Mouse (Mus musculus) liver, adult 2 months (tissue): ENCODE data around the gene Tnfaip8l3. TPM values are rescaled to one million over a fixed set of nuclear protein-coding genes. Genes with fewer than 3 reads are reported as not detected.

ENCODE experiments used
- DNase-seq: peaks from one replicate; pipeline ENCODE4 v3.0.0-alpha.2; 2011; ENCODE audit warnings: low read depth, low spot score; ENCODE audit errors: extremely low read depth
- H3K27ac ChIP-seq: fragments of 200-500 bp; replicated peaks from 2 replicates; pipeline ENCODE4 v1.5.1; 2012; ENCODE audit warnings: low read depth, mild to moderate bottlenecking, control low read depth, inconsistent platforms, low read length; ENCODE audit not compliant: insufficient read depth
- H3K27me3 ChIP-seq: fragments of 200-500 bp; 2 replicates; pipeline ENCODE4 v1.6.1; 2012; ENCODE audit warnings: mild to moderate bottlenecking, moderate library complexity, low read length, inconsistent platforms; ENCODE audit not compliant: control insufficient read depth, insufficient read depth
- H3K36me3 ChIP-seq: fragments of 200-500 bp; 2 replicates; pipeline ENCODE4 v1.6.1; 2012; ENCODE audit warnings: low read length, inconsistent platforms; ENCODE audit not compliant: control insufficient read depth, insufficient read depth
- H3K4me1 ChIP-seq: fragments of 200-500 bp; 2 replicates; pipeline ENCODE4 v1.6.1; 2011; ENCODE audit warnings: low read length; ENCODE audit not compliant: control insufficient read depth, insufficient read depth
- H3K4me3 ChIP-seq: fragments of 200-500 bp; 2 replicates; pipeline ENCODE4 v1.5.1; 2011; ENCODE audit warnings: low read depth, mild to moderate bottlenecking, control low read depth, low read length, moderate library complexity; ENCODE audit not compliant: insufficient read depth
- H3K79me2 ChIP-seq: fragments of 200-500 bp; 2 replicates; pipeline ENCODE4 v1.6.1; 2012; ENCODE audit warnings: inconsistent platforms, mild to moderate bottlenecking, low read length, moderate library complexity; ENCODE audit not compliant: control insufficient read depth, insufficient read depth
- H3K9ac ChIP-seq: fragments of 200-500 bp; 2 replicates; pipeline ENCODE4 v1.6.1; 2012; ENCODE audit warnings: low read depth, mild to moderate bottlenecking, control low read depth, inconsistent platforms, low read length
- CTCF ChIP-seq: fragments of 200-500 bp; IDR thresholded peaks from 2 replicates; pipeline ENCODE4 v1.5.1; 2011; ENCODE audit warnings: low read depth, low read length, control low read depth
- POLR2A ChIP-seq: fragments of 200-500 bp; IDR thresholded peaks from 2 replicates; pipeline ENCODE4 v1.6.1; 2011; ENCODE audit warnings: low read length, control low read depth; ENCODE audit not compliant: insufficient read depth; ENCODE audit errors: extremely low read depth
- WGBS: fragments of 180-500 bp; shearing (Covaris S2); methylation state at CpG from one replicate; pipeline ENCODE4 v1.1.7; 2018; 5-methylcytosine and 5-hydroxymethylcytosine counted together
- polyA plus RNA-seq: library from polyadenylated mRNA; depleted of rRNA; stranded (reverse); fragments of >200 nt; gene quantifications from 2 replicates; pipeline ENCODE4 v1.2.3, GENCODE M21; 2012; rRNA removed
- total RNA-seq: library from RNA; depleted of rRNA; stranded (reverse); fragments of >200 nt; gene quantifications from 2 replicates; pipeline ENCODE4 v1.2.3, GENCODE M21; 2014; rRNA removed

Gene Tnfaip8l3
- total and polyA plus RNA-seq, 2 experiments = 0.20 to 1.4 TPM

DNA sequence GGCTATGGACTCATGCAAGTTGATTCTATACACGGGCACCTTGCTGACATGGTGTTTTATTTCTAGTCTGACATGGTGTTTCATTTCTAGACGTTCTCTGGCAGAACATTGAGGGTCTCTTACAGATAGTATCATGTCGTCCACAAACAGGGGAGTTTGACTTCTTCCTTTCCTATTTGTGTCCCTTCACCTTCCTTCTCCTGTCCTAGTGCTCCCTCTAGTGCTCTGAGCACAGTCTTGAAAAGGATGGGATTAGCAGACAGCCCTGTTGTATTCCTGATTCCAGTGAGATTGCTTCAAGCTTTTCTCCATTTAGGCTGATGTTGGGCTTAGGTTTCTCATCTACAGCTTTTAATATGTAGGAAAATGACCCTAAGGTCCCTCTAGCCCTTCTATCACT lies 81.2 kb downstream of the Tnfaip8l3 start:
- peak; percentile 13 for DNase-seq
- 0 out of 2 replicates have a peak, but pooled peaks cover 3% of the 10 kb centered on the region for H3K27me3 ChIP-seq
- no peaks in the 10 kb centered on the region for H3K4me1 ChIP-seq
- no peak overlapping the region for H3K9ac ChIP-seq
- no peaks in the 10 kb centered on the region for H3K79me2 ChIP-seq
- no peaks in the 10 kb centered on the region for H3K36me3 ChIP-seq
- TF ChIP-seq CTCF (no peak), POLR2A (no peak)
- no peak overlapping the region for H3K4me3 ChIP-seq
- no peak overlapping the region for H3K27ac ChIP-seq
- WGBS = 28% methylated on average over 3 of the region's 3 CpGs

GRCm38 (mm10) chr9:53984868-53985267 lies 83.3 kb downstream of the Tnfaip8l3 start:
- WGBS = 34% methylated on average over 9 of the region's 9 CpGs
- no peaks in the 10 kb centered on the region for H3K79me2 ChIP-seq
- peak; percentile 53; the same call in 1 of the 2 replicates for TF ChIP-seq CTCF
- no peak for TF ChIP-seq POLR2A
- 0 out of 2 replicates have a peak, but pooled peaks cover 3% of the 10 kb centered on the region for H3K27me3 ChIP-seq
- no peak overlapping the region for H3K27ac ChIP-seq
- no peaks in the 10 kb centered on the region for H3K36me3 ChIP-seq
- H3K9ac ChIP-seq = no peak overlapping the region
- no peaks in the 10 kb centered on the region for H3K4me1 ChIP-seq
- no peak overlapping the region for H3K4me3 ChIP-seq
- peak; percentile 11 for DNase-seq

- no peaks in the 10 kb centered on the region for H3K79me2 ChIP-seq
- no peak within 1 kb of the TSS for H3K27ac ChIP-seq
- no peaks in the 10 kb centered on the region for H3K36me3 ChIP-seq
- H3K4me3 ChIP-seq = peak within 1 kb of the TSS; percentile 12; the same call in 1 of the 2 replicates
- no peak for DNase-seq
- peaks cover 3% of the 10 kb centered on the region; the same call in 1 of the 2 replicates for H3K4me1 ChIP-seq
- TF ChIP-seq POLR2A = no peak
- TF ChIP-seq CTCF = no peak
- 2% methylated on average over 36 of the region's 36 CpGs for WGBS
- peaks cover 8% of the 10 kb centered on the region for H3K27me3 ChIP-seq
- no peak within 1 kb of the TSS for H3K9ac ChIP-seq
Observed at GRCm38 (mm10) chr9:53975122-53975518, 93.1 kb downstream of the Tnfaip8l3 start, which contains the start of gene Elmod1. Elmod1 (minus strand) TSS chr9:53975301.

GRCm38 (mm10) chr9:53974328-53975121 lies 93.7 kb downstream of the Tnfaip8l3 start:
- peaks cover 3% of the 10 kb centered on the region; the same call in 1 of the 2 replicates for H3K4me1 ChIP-seq
- WGBS = 3% methylated on average over 42 of the region's 42 CpGs
- DNase-seq = no peak
- H3K4me3 ChIP-seq = peak overlapping the region; percentile 12; the same call in 1 of the 2 replicates
- no peak overlapping the region for H3K9ac ChIP-seq
- H3K27ac ChIP-seq = no peak overlapping the region
- TF ChIP-seq CTCF (no peak), POLR2A (no peak)
- H3K36me3 ChIP-seq = no peaks in the 10 kb centered on the region
- H3K79me2 ChIP-seq = no peaks in the 10 kb centered on the region
- H3K27me3 ChIP-seq = peaks cover 8% of the 10 kb centered on the region

- no peak for DNase-seq
- no peak overlapping the region for H3K4me3 ChIP-seq
- H3K4me1 ChIP-seq = peaks cover 3% of the 10 kb centered on the region; the same call in 1 of the 2 replicates
- no peak overlapping the region for H3K9ac ChIP-seq
- no peak overlapping the region for H3K27ac ChIP-seq
- H3K27me3 ChIP-seq = peaks cover 8% of the 10 kb centered on the region
- no peaks in the 10 kb centered on the region for H3K36me3 ChIP-seq
- no peaks in the 10 kb centered on the region for H3K79me2 ChIP-seq
- TF ChIP-seq CTCF (no peak), POLR2A (no peak)
- WGBS = 38% methylated on average over 13 of the region's 13 CpGs
Observed at GRCm38 (mm10) chr9:53973929-53974327, 94.3 kb downstream of the Tnfaip8l3 start.

Other genes starting within 250 kb of the Tnfaip8l3 start
- not detected in 2 replicates for gene Sln, start 218.2 kb downstream of the Tnfaip8l3 start, total RNA-seq
- not detected in 2 replicates for gene Sln, start 218.2 kb downstream of the Tnfaip8l3 start, polyA plus RNA-seq
- 0.07 TPM in 1 of 2 replicates, not detected in the other for gene Elmod1, start 93.1 kb downstream of the Tnfaip8l3 start, total RNA-seq
- gene Elmod1, start 93.1 kb downstream of the Tnfaip8l3 start, polyA plus RNA-seq = not detected in 2 replicates
- gene Cyp19a1, start 199.7 kb upstream of the Tnfaip8l3 start, total RNA-seq = not detected in 2 replicates
- not detected in 2 replicates for gene Cyp19a1, start 199.7 kb upstream of the Tnfaip8l3 start, polyA plus RNA-seq
- not detected in 2 replicates for gene Gldn, start 218.1 kb upstream of the Tnfaip8l3 start, total RNA-seq
- not detected in 2 replicates for gene Gldn, start 218.1 kb upstream of the Tnfaip8l3 start, polyA plus RNA-seq